Mouse (Mus musculus) cerebellum, adult 11 months (tissue): ENCODE results near the gene Cyth4.

Experiments
- DNase-seq: peaks from one replicate; pipeline ENCODE4 v3.0.0; 2022

Gene Cyth4

GRCm38 (mm10) chr15:78623426-78623825 is 26.6 kb downstream of the Cyth4 start:
- peak; percentile 51 for DNase-seq

GRCm38 (mm10) chr15:78624431-78624950 is 27.6 kb downstream of the Cyth4 start:
- peak; percentile 20 for DNase-seq

- no peak for DNase-seq
These were observed 28.1 kb downstream of the Cyth4 start for GRCm38 (mm10) chr15:78624961-78625360.

- DNase-seq = no peak
These were observed 29.4 kb downstream of the Cyth4 start for GRCm38 (mm10) chr15:78626285-78626684.

GRCm38 (mm10) chr15:78632387-78632786 is 35.5 kb downstream of the Cyth4 start:
- DNase-seq = no peak

- DNase-seq = no peak
These were observed 36.6 kb downstream of the Cyth4 start for GRCm38 (mm10) chr15:78633413-78633812.

- DNase-seq = no peak
These were observed 37.4 kb downstream of the Cyth4 start for GRCm38 (mm10) chr15:78634095-78634737.

GRCm38 (mm10) chr15:78635231-78635630 is 38.4 kb downstream of the Cyth4 start:
- DNase-seq = no peak

GRCm38 (mm10) chr15:78643633-78644032 is 46.8 kb downstream of the Cyth4 start:
- DNase-seq = no peak

GRCm38 (mm10) chr15:78644606-78645005 is 47.8 kb downstream of the Cyth4 start:
- no peak for DNase-seq

- no peak for DNase-seq
These were observed 50.9 kb downstream of the Cyth4 start for GRCm38 (mm10) chr15:78647746-78648145.

GRCm38 (mm10) chr15:78651169-78651568 is 54.3 kb downstream of the Cyth4 start:
- no peak for DNase-seq

GRCm38 (mm10) chr15:78664268-78664667 is 67.4 kb downstream of the Cyth4 start:
- no peak for DNase-seq

- DNase-seq = no peak
These were observed 72.5 kb downstream of the Cyth4 start for GRCm38 (mm10) chr15:78669221-78669871.

GRCm38 (mm10) chr15:78670341-78670740 is 73.5 kb downstream of the Cyth4 start:
- DNase-seq = peak; percentile 23
